Mouse (Mus musculus): ENCODE results near the gene A1bg.

The A1bg gene

GRCm38 (mm10) chr15:60922912-60923311 lies at the start of gene A1bg:
Gene A1bg (minus strand): TSS chr15:60923012.
- DNase-seq (ENCODE audit: low read depth, low spot score) = no peak

GRCm38 (mm10) chr15:60968549-60968861 lies 45.7 kb upstream of the A1bg start:
- DNase-seq (ENCODE audit: low read depth, low spot score) = no peak

GRCm38 (mm10) chr15:60967841-60968548 lies 45.2 kb upstream of the A1bg start:
- DNase-seq (ENCODE audit: low read depth, low spot score) = no peak

GRCm38 (mm10) chr15:60925686-60926085 lies 2.9 kb upstream of the A1bg start:
- DNase-seq (ENCODE audit: low read depth, low spot score) = no peak

- DNase-seq (ENCODE audit: low read depth, low spot score) = no peak
Measured at GRCm38 (mm10) chr15:60903763-60904697, 18.8 kb downstream of the A1bg start.

- DNase-seq (ENCODE audit: low read depth, low spot score) = no peak
Measured at GRCm38 (mm10) chr15:60898187-60898965, 24.4 kb downstream of the A1bg start.

GRCm38 (mm10) chr15:60896040-60896439 lies 26.8 kb downstream of the A1bg start:
- no peak for DNase-seq (ENCODE audit: low read depth, low spot score)

GRCm38 (mm10) chr15:60892976-60893463 lies 29.8 kb downstream of the A1bg start:
- DNase-seq (ENCODE audit: low read depth, low spot score) = no peak

- no peak for DNase-seq (ENCODE audit: low read depth, low spot score)
Measured at GRCm38 (mm10) chr15:60888724-60889123, 34.1 kb downstream of the A1bg start.

- DNase-seq (ENCODE audit: low read depth, low spot score) = no peak
Measured at GRCm38 (mm10) chr15:60875721-60876120, 47.1 kb downstream of the A1bg start.

- no peak for DNase-seq (ENCODE audit: low read depth, low spot score)
Measured at GRCm38 (mm10) chr15:60862417-60862816, 60.4 kb downstream of the A1bg start.

GRCm38 (mm10) chr15:60855112-60855511 lies 67.7 kb downstream of the A1bg start:
- no peak for DNase-seq (ENCODE audit: low read depth, low spot score)

- DNase-seq (ENCODE audit: low read depth, low spot score) = no peak
Measured at GRCm38 (mm10) chr15:60854151-60854550, 68.7 kb downstream of the A1bg start.

GRCm38 (mm10) chr15:60853231-60853999 lies 69.4 kb downstream of the A1bg start, which contains the start of gene Fam84b:
Gene Fam84b (minus strand): TSS chr15:60853778.
- peak; percentile 33 for DNase-seq (ENCODE audit: low read depth, low spot score)

- no peak for DNase-seq (ENCODE audit: low read depth, low spot score)
Measured at GRCm38 (mm10) chr15:60848630-60849029, 74.2 kb downstream of the A1bg start.
